Mouse (Mus musculus): ENCODE data around the gene Fahd2a.

Gene Fahd2a

GRCm38 (mm10) chr2:127430238-127430637 is 14.1 kb downstream of the Fahd2a start:
- DNase-seq: peak; percentile 41

GRCm38 (mm10) chr2:127424977-127425376 is 19.4 kb downstream of the Fahd2a start, which contains the start of gene Gpat2:
Gpat2 (plus strand) TSS chr2:127425199.
- no peak for DNase-seq

DNA sequence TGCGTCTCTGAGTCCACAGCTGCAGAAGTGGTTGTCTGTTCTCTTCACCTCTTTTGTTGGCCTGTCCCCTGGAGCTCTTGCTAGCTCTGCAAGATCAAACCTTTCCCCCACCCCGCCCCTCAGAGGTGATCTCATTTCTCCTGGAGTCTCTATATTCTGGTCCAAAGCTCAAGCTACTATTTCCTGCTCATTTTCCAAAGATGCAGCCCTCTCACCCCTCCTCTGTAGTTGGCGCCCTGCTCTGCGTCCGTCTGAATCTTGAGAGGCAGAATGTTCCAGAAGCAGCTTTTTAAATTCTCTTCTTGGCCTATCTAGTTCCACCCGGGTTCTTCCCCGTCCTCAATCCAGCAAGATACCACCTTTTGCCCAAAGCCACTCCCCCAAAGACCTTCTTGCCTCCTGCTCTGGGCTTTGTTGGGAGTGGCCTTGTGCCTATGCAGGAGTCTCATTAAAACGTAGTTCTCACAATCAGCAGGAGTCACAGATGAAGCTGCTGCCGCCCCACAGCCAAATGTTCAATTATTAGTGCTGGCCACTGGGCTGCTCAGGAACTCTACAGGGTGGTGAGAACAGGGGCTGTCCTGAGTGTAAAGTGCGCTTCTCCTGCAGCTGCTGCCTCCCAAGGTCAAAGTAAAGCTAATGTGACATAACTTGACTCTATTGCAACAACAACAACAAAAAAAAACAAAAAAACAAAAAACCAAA is 25.9 kb downstream of the Fahd2a start:
- DNase-seq: no peak

DNA sequence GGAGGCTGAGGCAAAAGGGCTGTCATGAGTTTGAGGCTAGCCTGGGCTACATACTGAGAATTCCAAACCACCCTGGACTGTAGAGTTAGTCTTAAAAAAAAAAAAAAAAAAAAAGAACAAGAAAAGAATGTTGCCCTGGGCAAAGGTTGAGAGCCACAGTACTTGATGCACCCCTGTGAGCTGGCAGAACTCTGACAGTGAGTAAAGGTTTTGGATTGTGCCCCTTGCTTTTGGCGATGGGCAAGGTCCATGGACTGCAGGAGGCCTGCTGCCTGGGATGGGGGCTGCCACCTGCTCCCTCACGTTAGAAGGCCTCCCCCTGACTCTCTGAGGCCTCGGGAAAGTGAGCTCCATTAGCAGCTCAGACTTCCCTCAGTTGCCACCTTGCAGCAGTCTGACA is 27.7 kb downstream of the Fahd2a start:
- no peak for DNase-seq

DNA sequence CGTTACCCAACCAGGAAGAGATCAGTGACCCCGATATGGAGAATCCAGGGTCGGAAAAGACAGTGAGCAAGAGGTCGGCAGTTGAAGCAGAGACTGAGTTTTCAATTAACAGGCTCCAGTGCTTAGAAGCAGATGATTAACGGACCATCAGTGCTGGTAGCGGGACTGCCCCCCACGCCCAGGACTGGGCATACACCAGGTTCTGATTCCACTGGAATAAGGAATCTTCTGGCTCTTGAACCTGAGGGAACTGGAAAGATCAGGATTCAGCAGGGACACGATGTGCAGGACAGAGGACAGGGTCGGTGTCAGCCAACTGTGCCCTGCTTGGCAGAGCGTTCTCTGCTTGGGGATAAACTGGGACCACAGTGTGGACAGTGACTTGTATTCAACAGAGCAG is 28.6 kb downstream of the Fahd2a start:
- DNase-seq: no peak

- DNase-seq: no peak
These were observed 33.2 kb downstream of the Fahd2a start for GRCm38 (mm10) chr2:127411126-127411525.

DNA sequence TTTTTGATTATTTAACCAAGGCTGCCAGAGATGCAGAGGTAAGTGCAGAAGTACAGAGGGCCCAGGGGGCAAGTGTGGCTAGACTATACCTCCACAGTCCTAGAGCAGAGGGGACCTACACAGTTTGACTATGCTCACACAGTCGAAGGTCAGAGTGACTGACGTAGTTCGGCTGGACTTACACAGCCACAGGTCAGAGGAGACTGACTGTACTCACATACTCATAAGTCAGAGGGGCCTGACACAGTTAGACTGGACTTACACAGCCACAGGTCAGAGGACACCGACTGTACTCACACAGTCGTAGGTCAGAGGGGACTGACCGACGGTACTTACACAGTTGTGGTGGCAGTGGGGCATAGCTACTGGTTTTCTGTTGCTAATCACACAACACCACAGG is 45.6 kb downstream of the Fahd2a start:
- no peak for DNase-seq

- DNase-seq: no peak
These were observed 49.7 kb downstream of the Fahd2a start for GRCm38 (mm10) chr2:127394606-127395161.

- no peak for DNase-seq
These were observed 53.0 kb downstream of the Fahd2a start for GRCm38 (mm10) chr2:127391323-127391722.

DNA sequence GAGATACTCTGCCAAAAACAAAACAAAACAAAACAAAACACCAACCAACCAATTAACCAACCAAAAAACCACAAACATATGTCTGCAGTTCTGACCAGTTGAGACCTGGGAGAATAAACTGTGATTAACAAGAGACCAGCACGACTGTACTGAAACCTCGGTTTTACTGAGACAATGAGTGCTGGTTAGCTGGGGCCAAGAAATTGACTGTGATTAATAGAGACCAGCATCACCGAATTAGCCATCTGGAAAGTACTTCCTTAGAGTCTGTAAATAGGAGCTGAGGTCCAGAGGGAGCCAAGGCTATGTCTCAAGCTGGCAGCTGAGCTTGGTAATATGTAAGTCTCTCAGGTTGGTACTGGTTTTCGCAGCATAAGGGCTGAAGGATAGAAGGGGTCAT is 53.5 kb downstream of the Fahd2a start:
- no peak for DNase-seq

GRCm38 (mm10) chr2:127390352-127390751 is 54.0 kb downstream of the Fahd2a start:
- no peak for DNase-seq

- no peak for DNase-seq
These were observed 56.8 kb downstream of the Fahd2a start for GRCm38 (mm10) chr2:127387521-127387920.

All from right cerebral cortex, postnatal 25 days (tissue).